19 mouse cellular contexts compared by ENCODE assay signal in genomic region chr4:75965810-75966209, GRCm38 (mm10).
"Had no signal": no experiment of that assay in that cellular context is flagged by ENCODE, and none has a peak within 500 bp of the region (broad histone marks: within the 10 kb centered on the region; RNA-seq: fewer than 3 reads in every experiment).

No protein-coding gene starts in this region.

- H3K4me1 ChIP-seq: limb, embryonic 12.5 days; limb, embryonic 15.5 days; liver, embryonic 12.5 days; liver, embryonic 15.5 days; midbrain, embryonic 13.5 days; neural tube, embryonic 13.5 days had no signal

- H3K9ac ChIP-seq: limb, embryonic 12.5 days; limb, embryonic 15.5 days; liver, embryonic 12.5 days; liver, embryonic 15.5 days; midbrain, embryonic 13.5 days; neural tube, embryonic 13.5 days had no signal

- ATAC-seq: inflammation-experienced regulatory T-cells, adult 6 months; intestine, embryonic 16.5 days; liver, embryonic 12.5 days; midbrain, embryonic 13.5 days; midbrain, embryonic 16.5 days had no signal

- H3K4me3 ChIP-seq: limb, embryonic 12.5 days; limb, embryonic 15.5 days; liver, embryonic 12.5 days; liver, embryonic 15.5 days; midbrain, embryonic 13.5 days; myocyte; neural tube, embryonic 13.5 days had no signal

- H3K9me3 ChIP-seq: limb, embryonic 12.5 days; limb, embryonic 15.5 days; liver, embryonic 12.5 days; liver, embryonic 15.5 days; midbrain, embryonic 13.5 days; neural tube, embryonic 13.5 days had no signal

- DNase-seq: kidney, adult 18-20 months; kidney, adult 9 months; kidney, postnatal 14 days; kidney, postnatal 4 days; left cerebral cortex, postnatal 4 days; retina, postnatal 1 day; thymus, adult 18-20 months; thymus, postnatal 36 days had no signal

- H3K36me3 ChIP-seq: limb, embryonic 12.5 days; limb, embryonic 15.5 days; liver, embryonic 12.5 days; liver, embryonic 15.5 days; midbrain, embryonic 13.5 days; neural tube, embryonic 13.5 days had no signal

- H3K4me2 ChIP-seq: limb, embryonic 12.5 days; limb, embryonic 15.5 days; liver, embryonic 12.5 days; liver, embryonic 15.5 days; midbrain, embryonic 13.5 days; neural tube, embryonic 13.5 days had no signal

- H3K27me3 ChIP-seq: limb, embryonic 12.5 days; limb, embryonic 15.5 days; liver, embryonic 12.5 days; liver, embryonic 15.5 days; midbrain, embryonic 13.5 days; neural tube, embryonic 13.5 days had no signal

- H3K27ac ChIP-seq: limb, embryonic 12.5 days; limb, embryonic 15.5 days; liver, embryonic 12.5 days; liver, embryonic 15.5 days; macrophage; midbrain, embryonic 13.5 days; neural tube, embryonic 13.5 days had no signal
